Mouse (Mus musculus): ENCODE measurements around the gene Gm49027. TPM values are rescaled to one million over a fixed set of nuclear protein-coding genes. Genes with fewer than 3 reads are reported as not detected.

Gm49027 gene
- polyA plus RNA-seq, 1 experiment from 2014 or later, result 0.19 TPM

DNA sequence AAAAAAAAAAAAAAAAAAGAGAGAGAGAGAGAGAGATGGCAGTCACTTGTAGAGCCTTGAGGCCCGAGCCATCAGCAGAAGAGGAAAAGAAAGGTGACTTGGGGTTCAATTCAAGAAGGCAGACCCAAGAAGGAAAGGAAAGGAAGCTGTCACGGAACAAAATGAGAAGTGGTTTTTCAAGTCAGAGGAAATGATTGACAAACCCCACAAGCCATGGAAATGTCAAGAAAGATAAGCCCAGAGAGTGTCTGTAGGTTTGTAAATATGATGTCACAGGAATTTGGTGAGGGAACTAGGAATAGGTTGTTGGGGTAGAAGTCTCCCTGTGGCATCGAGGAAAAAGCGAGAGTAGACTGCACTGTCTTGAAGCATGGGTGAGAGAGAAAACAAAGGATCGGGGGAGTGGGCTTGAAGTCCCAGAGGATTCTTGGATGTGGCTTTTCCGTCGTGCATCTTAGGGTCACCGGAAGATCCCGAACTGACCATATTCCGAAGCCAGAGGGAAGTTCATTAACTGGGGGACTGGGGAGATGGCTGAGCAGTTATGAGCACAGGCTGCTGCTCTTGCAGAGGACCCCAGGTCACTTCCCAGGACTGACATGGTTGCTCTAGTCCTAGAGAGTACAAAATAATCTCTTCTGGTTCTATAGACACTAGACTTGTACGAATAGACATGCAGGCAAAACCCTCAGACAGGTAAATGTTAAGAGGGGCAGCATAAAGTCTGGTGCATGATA, 37.5 kb downstream of the Gm49027 start:
- no peaks in the 10 kb centered on the region for H3K36me3 ChIP-seq
- WGBS, result 75% methylated on average over 11 of the region's 11 CpGs
- H3K27ac ChIP-seq, result no peak overlapping the region
- peaks cover 11% of the 10 kb centered on the region for H3K4me1 ChIP-seq
- H3K27me3 ChIP-seq (ENCODE audit: insufficient read depth, poor library complexity, severe bottlenecking), result peaks cover 5% of the 10 kb centered on the region; the same call in 1 of the 2 replicates
- no peaks in the 10 kb centered on the region for H3K9me3 ChIP-seq
- no peak for DNase-seq (ENCODE audit: low spot score)
- no peak overlapping the region for H3K4me3 ChIP-seq

- H3K27me3 ChIP-seq (ENCODE audit: insufficient read depth, poor library complexity, severe bottlenecking), result no peaks in the 10 kb centered on the region
- DNase-seq (ENCODE audit: low spot score), result no peak
- H3K27ac ChIP-seq, result no peak overlapping the region
- no peaks in the 10 kb centered on the region for H3K36me3 ChIP-seq
- no peaks in the 10 kb centered on the region for H3K9me3 ChIP-seq
- peaks cover 7% of the 10 kb centered on the region for H3K4me1 ChIP-seq
- no peak overlapping the region for H3K4me3 ChIP-seq
- WGBS, result 83% methylated on average over 5 of the region's 5 CpGs
Observed at GRCm38 (mm10) chr5:123473817-123474216, 51.5 kb downstream of the Gm49027 start.

GRCm38 (mm10) chr5:123470784-123471400, 54.4 kb downstream of the Gm49027 start:
- DNase-seq (ENCODE audit: low spot score), result no peak
- peak overlapping the region; percentile 52 for H3K4me3 ChIP-seq
- no peaks in the 10 kb centered on the region for H3K27me3 ChIP-seq (ENCODE audit: insufficient read depth, poor library complexity, severe bottlenecking)
- H3K36me3 ChIP-seq, result no peaks in the 10 kb centered on the region
- no peaks in the 10 kb centered on the region for H3K9me3 ChIP-seq
- peaks cover 7% of the 10 kb centered on the region for H3K4me1 ChIP-seq
- 16% methylated on average over 10 of the region's 10 CpGs for WGBS
- H3K27ac ChIP-seq, result peak overlapping the region; percentile 53

DNA sequence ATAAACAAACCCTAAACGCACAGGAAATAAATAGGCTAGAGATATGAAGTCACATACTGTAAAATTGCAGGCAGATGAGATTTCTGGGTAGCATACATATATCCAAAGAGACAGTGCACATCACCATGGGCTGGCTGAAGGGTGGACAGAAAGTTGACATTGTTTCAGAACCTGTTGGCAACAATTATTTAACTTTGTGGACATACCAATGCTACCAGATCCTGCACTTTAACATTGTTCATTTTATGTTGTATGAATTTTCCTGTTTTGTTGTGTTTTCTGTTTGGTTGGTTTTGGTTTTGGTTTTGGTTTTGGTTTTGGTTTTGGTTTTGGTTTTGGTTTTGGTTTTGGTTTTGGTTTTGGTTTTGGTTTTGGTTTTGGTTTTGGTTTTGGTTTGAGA, 60.6 kb downstream of the Gm49027 start:
- Histone ChIP-seq H3K27ac (no peak overlapping the region), H3K9me3 (no peaks in the 10 kb centered on the region)
- 85% methylated on average over 1 of the region's 1 CpGs for WGBS

More for the DNA sequence above, 60.6 kb downstream of the Gm49027 start:
- no peak for DNase-seq (ENCODE audit: low spot score)
- no peaks in the 10 kb centered on the region for H3K27me3 ChIP-seq (ENCODE audit: insufficient read depth, poor library complexity, severe bottlenecking)
- H3K4me1 ChIP-seq, result no peaks in the 10 kb centered on the region
- H3K4me3 ChIP-seq, result no peak overlapping the region
- H3K36me3 ChIP-seq, result no peaks in the 10 kb centered on the region

Small RNAs within 50 kb of the gene (microRNA-seq; reads per million reads assigned to microRNA genes)
- not detected for gene Mir7647

Other genes with a start within 250 kb of the Gm49027 start
- gene Bcl7a, start 181.7 kb downstream of the Gm49027 start, polyA plus RNA-seq (2016; fragmentation: Nextera tagmentation; extraction: Ambion mirVana), result 16.3 and 21.9 TPM in 2 replicates
- 13.1 and 17.0 TPM in 2 replicates for gene Mlxip, start 130.7 kb downstream of the Gm49027 start, polyA plus RNA-seq (2016; fragmentation: Nextera tagmentation; extraction: Ambion mirVana)
- gene Lrrc43, start 36.2 kb downstream of the Gm49027 start, polyA plus RNA-seq (2016; fragmentation: Nextera tagmentation; extraction: Ambion mirVana), result not detected in 2 replicates
- gene Il31, start 36.0 kb downstream of the Gm49027 start, polyA plus RNA-seq (2016; fragmentation: Nextera tagmentation; extraction: Ambion mirVana), result not detected in 2 replicates
- gene B3gnt4, start 15.0 kb downstream of the Gm49027 start, polyA plus RNA-seq (2016; fragmentation: Nextera tagmentation; extraction: Ambion mirVana), result 0.15 and 0.48 TPM in 2 replicates
- 112 and 113 TPM in 2 replicates for gene Diablo, start 1.3 kb downstream of the Gm49027 start, polyA plus RNA-seq (2016; fragmentation: Nextera tagmentation; extraction: Ambion mirVana)
- gene Vps33a, start 47.5 kb upstream of the Gm49027 start, polyA plus RNA-seq (2016; fragmentation: Nextera tagmentation; extraction: Ambion mirVana), result 23.4 and 23.5 TPM in 2 replicates
- 49.1 and 56.0 TPM in 2 replicates for gene Clip1, start 159.1 kb upstream of the Gm49027 start, polyA plus RNA-seq (2016; fragmentation: Nextera tagmentation; extraction: Ambion mirVana)
- 74.5 and 77.0 TPM in 2 replicates for gene Zcchc8, start 195.6 kb upstream of the Gm49027 start, polyA plus RNA-seq (2016; fragmentation: Nextera tagmentation; extraction: Ambion mirVana)
- 85.7 and 102 TPM in 2 replicates for gene Rsrc2, start 223.9 kb upstream of the Gm49027 start, polyA plus RNA-seq (2016; fragmentation: Nextera tagmentation; extraction: Ambion mirVana)
- gene Kntc1, start 224.2 kb upstream of the Gm49027 start, polyA plus RNA-seq (2016; fragmentation: Nextera tagmentation; extraction: Ambion mirVana), result 27.0 and 27.3 TPM in 2 replicates

Measured in heart, embryonic 10.5 days (tissue).